Mouse (Mus musculus): ENCODE data around the gene Lonrf2.

Lonrf2 gene

DNA sequence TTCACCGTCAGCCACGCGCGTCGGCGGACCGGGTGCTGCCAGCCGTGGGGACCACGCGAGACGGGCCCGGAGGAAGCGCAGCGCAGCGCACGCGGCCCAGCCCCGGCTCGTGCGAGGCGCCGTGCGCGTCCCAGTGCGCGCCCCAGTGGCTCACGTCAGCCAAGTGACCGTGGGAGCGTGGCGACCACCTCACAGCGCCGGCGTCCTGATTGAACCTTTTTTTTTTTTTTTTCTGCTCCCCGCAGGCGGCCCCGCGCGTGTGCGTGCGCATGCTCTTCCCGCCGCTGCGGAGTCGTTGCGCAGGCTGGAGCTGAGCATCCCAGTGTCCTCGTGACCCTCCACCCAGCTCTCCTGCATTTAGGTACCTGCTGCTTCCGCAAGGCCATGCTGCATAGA, at the start of gene Lonrf2:
Gene Lonrf2, minus strand, starts transcription at position 235 of the 396 bp plus-strand sequence.
- no peak for DNase-seq

DNA sequence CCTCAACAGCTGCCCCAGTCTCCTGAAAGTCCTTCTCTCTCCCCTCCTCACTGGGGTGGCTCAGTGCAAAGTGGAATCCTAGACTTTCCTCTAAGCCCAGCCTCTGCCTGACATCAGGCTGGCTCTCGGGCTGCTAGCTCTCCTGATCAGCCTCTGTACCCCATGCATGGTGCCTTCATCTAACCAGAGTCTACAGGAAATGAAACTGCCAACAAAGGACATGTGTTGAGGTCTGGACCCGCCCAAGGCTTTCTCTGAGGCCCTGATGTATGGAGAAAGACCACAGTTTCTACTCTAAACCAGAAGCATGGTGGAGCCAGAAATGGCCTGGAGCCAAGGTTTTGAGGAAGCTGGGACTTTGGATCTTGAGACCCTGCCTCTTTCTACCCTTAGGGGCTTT, 49.4 kb upstream of the Lonrf2 start:
- no peak for DNase-seq

DNA sequence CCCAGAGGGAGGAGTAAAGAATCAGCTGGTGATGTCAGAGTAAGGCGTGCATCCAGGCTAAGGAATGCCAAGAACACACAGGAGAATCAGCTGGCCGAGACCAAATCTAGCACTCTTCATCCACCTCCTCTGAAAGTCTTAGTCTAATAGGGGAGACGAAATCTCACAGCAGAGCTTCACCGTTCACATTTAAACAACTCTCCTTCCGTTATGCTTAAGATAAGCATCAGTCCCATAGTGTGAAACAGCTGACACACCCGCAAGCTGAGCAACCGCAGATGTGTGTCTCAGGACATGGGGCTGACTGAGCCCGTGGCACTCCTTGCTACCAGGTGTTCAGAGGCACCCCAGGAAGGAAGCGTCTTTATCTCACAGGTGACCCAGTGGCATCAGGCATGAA, 47.3 kb upstream of the Lonrf2 start:
- no peak for DNase-seq

DNA sequence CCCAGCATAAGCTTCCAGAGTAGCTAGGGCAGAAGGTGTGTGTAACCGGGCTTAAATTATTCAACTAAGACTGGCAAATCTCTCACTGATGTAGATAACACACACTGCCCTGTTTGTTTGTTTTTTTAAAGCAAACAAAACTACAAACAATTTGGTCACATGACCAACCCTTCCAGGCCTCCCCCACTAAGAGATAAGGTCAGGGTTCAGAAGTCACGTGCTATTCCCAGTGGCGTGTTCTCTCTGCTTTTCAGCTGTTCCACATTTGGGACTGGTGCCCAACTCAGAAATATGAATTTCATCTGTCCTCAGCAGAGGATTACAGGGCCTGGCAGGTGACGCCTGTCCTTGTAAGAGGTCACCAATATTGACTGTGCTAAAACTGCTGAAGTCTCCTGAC, 46.2 kb upstream of the Lonrf2 start:
- no peak for DNase-seq

DNA sequence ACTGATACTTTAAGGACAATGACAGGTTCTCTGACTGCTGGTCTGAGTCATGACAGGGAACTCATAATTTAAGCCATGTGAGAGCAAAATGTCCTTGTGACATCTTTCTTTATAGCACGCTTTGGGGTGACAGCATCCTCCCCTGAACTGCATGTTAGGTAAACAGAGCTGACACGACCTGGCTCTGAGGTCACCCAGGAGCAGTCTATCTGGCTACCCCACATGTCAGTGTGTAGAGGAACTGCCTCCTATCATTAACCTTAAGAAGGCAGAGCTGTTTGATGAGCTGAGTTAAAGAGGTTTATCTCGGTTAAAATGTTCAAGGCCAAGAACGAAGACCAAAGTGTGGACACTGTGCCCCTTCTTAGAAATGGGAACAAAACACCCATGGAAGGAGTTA, 44.9 kb upstream of the Lonrf2 start:
- no peak for DNase-seq

DNA sequence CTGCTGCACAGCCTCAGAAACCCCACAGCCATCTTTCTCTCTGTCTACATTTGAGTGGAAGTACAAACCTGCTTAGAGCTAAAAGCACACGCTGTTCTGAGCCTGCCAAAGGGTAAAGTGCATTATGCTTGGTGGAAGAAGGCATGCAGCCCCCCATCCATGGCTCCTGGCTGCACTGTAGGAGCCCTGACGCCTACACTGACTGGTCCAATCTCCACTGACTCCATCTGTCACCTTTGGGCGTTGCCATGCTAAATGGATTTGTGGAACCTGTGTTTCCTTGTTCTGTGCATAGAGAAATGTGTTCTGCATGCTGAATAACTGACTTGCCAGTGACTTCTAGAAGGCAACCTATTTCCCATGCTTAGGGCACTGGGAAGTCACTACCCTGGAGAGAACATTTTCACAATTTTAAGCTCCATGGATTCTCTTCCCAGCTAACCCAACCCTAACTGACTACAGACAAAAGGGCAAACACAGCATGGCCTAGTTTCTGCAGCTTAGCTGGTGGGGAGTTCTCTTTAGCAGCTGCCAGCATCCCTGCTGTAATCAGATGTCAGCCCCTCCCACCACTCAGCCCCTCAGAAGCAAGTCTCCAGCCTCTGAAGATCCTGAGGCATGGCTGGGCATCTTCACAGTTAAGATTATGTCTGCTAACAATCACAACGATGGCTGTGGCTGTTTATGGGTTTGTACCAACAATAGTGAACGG, 40.3 kb upstream of the Lonrf2 start:
- DNase-seq = no peak

DNA sequence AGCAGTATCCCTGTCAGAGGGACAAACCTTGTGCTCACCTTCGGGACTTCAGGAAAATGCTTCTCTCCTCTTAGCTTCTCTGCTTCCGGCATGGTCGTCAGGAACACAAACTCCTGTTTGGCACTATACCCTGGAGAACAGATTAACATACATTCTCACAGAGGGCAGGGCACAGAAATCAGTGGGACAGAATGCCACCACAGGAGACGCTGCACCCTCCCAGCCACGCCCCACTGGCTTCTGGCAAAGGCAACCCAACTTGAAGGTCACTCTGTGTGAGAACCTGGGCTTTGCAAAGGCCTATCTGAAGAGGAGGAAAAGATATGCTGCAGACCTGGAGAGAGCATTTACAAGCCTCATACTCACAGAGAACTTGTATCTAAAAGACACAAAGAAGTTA, 37.4 kb upstream of the Lonrf2 start:
- DNase-seq = no peak

DNA sequence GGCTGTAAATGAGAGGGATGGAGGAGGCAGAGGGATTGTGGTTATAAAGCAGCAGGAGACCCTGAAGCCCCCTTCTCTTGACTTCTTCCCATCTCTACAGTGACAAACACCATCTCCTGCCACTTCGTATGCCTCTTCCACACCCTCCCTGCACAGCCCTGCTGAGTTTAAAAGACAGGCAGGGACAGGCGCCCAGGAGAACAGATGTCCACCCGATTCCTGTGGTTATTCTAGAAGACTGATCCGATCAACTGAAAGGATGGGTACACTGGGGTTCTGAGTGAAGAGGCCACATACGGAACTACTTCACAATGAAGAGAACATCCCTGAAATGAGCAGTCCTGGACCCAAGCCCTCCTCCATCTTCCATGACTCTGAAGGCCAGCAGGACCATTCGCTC, 35.3 kb upstream of the Lonrf2 start:
- DNase-seq = no peak

DNA sequence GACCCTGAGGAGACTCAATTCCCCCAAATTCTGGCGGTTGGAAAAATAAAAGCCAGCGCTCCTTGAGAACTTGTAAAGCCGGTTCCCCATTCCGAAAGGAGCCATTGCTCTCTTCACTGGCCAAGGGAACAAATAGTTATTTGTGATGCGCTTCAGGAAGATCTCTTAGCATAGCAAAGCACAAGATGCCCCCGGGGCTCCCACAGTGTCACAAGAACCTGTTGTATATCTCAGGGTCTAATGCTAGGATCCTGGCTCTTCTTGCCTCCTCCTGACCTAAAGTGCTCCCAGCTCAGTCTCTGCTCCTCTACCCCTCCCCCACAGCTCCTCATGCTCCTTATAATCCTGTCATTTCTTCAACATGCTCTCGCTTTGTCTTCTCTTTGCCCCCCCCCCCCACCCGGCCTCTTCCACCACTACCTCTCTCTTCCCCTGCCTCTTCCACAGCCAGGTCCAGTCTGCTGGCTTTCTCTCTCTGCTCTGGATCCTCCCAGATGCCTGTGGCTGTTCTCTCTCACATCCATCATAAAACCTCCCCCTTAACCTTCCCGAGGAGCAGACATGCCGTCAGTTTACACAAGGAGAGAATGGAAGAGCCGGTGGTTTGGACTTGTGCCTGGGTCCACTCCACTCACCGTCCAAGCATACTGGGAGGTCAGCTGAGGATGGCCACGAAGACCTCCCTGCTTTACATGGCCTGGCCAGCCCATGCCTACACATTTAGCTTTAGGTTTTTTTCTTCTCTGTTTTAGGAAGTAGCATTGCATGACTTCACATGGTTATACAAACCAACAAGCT, 33.1 kb upstream of the Lonrf2 start:
- DNase-seq = no peak

DNA sequence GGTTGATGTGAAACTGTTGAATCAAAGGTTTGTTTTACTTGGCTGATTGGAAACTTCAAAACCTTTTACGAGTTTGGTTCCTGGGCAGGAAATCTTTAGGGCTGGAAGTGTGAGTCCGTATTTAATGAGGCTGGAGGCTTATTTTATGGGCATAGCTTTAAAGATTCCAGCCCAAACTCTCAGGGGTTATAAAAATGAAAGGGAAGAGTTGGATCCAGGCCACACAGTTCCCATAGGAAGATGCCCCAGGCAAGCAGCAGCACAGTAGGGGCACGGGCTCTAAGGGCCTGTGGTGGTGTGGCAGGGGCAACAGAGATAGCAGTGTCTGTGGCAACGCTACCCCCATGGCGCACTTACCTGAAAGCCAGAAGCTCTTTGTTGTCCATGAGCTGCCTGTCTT, 29.7 kb upstream of the Lonrf2 start:
- no peak for DNase-seq

DNA sequence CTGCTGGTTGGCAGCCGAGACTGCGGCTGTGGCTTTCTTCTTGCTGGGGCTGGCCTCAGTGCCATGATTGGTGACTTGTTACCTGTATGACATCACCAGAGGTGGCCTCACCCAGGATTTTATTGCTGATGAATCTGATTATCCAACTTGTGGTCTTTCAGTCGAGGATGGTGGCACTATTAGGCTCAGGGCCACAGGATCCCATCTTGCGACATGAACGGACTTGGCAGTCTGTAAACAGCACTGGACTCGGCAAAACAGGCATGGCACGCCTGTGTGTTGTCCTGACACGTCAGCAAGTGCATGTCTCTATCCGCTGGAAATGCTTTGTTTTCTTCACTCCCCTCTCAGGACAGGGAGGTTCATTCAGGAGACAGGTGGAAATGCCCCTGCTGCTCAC, 27.8 kb upstream of the Lonrf2 start:
- DNase-seq = no peak

DNA sequence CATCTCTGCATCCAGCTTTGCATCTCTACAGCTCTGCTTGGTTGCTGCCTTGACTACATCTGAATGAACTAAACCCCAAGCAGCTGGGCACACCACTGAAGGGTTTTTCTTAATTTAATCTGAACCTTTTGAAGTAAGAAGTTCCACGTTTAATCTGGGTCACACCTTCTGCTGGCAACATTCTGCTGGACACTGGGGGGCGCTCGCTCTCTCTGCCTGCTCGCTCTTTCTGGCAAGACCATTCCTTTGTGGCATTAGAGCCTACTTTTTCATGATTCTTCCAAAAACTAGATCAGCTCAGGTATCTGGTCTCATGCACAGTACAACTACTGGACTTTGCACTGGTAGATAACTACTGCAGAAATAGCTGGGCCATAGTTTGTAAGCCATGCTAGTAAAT, 25.7 kb upstream of the Lonrf2 start:
- no peak for DNase-seq

DNA sequence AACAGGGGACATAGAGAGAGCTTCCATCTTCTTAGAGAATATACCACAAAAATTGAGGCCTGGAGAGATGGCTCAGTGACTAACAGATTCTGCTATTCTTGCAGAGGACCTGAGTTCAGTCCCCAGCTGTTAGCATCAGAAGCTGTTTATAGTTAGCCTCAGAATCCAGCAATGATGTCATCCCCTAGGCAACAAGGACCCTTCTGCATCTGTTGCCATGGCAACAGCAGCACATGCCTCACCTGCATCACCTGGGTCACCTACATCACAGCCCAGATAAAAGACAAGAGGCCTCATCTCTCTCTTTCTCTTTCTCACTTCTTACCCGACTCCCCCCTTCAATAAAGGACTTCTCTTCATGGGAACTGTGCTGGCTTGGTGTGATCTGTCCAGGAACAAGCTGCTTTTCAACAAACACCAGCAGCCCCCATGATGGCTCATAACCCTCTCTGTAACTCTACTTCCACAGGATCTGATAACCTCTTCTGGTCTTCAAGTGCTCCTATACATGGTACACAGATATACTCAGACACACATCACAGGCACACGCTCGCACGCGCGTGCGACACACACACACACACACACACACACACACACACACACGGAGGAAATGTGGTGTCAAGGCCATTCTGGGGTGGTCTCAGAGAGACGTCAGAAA, 24.5 kb upstream of the Lonrf2 start:
- no peak for DNase-seq

DNA sequence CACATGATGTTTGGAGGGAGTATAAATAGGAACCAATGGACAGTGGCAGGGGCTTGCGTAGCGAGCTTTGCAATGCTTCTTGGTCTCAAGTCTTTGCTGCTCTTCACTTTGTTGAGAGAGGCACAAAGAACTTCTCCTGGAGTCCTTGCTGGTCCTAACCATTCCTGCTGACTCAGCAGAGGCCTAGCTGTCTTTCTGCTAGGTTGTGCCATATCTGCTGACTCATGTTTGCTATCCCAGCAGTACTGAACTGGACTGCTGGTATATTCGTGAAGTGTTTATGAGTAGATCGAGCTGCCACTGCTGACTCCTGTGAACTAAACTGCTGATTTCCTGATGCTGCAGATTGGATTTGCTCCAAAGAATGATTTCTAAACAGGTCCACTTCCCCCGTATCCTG, 23.7 kb upstream of the Lonrf2 start:
- DNase-seq = no peak

DNA sequence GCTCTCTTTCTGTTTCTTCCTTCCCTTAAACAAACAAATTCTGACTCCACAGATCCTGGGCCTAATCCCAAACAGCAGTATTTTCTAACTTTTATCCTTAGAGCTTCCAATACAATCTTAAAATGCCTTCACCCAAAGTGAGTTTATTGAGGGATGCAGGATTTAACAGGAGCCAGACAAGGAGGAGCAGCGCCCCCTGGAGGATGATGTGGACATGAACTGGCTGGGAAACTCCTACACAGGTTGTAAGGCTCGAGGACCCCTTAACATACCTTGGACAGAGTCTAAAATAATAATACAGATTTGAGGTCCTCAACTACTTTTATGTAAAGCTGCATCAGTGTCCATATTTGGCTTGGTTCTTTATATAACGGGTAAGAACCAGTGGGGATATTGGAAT, 19.7 kb upstream of the Lonrf2 start:
- no peak for DNase-seq

DNA sequence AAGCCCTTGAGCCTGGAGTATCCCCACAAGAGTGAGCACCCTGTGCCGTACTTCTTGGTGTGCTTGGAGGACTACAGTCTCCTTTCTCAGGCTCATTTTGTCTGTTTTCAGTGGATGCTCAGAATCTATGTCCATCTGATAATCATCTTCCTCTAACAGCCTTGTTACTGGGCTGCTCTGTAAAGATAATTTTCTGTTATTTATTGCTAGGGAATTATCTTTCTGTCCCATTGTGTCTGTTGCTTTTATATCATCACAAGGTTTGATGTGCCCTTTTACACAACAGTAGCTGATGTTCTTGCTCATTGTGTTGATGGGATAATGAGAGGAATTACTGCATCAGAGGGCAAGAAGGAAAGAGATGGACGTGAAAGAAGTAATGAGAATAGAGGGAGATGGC, 15.7 kb upstream of the Lonrf2 start:
- no peak for DNase-seq

DNA sequence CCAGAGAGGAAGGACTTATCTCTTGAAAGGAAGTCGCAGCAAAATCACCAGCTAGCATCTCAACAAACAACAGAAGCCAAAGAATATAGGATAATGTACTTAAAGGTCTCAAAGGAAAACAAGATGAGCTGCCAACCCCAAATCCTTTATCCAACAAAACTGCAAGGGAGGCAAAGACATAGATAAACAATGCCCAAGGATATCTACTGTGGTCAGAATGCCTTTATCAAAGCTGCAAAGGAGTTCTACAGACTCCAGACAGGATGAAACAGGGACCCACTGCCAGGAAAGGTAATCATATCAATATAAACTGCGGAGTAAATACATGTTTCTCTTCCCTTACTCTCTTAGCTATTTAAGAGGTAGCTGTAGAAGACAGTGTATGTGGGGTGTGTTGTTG, 14.1 kb upstream of the Lonrf2 start:
- no peak for DNase-seq

DNA sequence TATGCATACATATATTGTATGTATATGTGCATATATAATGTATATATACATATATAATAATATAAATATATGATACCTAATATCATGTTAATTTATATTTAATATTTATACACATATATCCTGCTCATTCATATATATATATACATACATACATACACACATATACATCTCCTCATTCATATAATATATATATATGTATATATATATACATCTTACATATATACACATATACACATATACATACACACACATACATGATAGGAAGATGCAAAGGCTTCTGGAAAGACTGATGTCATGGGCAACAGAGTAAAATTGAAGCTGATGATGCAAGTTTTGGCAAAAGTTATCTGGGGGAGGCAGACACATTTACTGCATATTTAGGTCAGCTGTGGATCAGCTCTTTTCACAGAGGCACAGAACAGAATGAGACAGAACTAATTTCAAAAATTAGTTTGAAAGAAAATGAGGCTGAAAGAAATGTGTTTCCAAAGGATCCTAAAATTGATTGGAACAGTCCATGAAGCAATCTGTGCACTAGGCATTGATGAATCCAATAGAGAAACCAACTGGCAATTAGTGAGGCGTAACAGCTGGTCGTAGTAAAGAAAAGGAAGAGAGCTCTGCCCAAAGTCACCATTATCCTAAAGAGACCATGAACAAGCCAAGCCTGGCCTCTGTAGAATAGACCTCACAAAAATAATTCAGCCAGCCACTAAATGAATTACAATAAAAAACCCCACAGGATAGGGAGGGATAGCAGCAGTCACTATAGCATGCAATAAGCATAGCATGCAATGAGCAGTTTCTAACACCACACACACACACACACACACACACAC, 12.2 kb upstream of the Lonrf2 start:
- DNase-seq = no peak

DNA sequence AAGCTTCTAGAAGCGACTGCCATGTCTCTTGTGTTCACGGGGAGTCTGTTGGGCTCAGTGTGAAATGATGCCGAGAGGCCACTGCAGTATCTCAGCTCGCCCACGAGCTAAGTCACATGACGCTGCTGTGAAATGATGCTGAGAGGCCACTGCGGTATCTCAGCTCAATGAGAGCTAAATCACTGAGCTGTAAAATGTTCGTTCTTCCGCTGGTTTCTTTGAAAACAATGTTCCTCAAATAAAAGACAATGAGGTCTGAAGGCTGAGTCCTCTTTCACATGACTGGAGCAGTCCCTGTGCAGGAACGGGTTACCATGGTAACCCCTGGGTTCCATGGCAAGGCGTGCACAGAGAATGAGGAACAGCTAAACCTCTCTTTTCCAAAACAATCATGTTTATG, 11.5 kb upstream of the Lonrf2 start:
- DNase-seq = no peak

DNA sequence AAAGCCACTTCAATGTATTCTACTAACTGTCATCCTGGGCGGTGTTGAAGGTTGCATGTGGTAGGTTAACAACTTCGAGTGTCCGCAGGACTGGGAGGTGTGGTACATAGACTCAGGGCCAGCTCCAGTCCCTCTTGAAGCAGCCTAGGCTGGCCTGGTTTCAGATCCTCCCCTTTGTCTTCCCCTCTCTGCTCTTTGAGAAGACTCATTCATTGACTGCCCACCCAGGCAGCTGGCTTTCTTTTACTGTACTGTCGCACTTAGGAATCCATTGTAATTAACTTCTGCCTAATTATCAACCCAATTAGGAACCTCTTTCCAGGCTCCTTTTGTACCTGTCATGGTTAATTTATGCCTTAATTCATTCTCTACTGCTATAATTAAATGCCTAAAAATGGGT, 6.8 kb upstream of the Lonrf2 start:
- DNase-seq = no peak

DNA sequence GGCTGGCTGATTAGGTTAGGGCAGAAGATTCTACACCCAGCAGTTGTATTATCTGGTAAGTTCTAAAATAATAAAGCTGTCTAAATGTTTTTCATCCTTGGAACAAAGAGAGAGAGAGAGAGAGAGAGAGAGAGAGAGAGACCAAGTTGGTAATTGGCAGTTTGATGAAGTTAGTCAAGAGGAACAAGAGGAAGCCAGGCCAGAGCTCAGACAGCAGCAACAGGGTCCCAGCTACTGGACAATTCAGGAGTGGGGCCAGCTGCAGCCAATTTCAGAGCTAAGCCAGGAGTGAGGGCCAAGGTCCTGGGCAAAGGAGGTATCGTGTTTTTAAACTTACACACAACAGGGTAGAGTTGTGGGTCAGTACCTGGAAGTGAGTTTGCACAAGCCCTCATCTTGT, 6.3 kb upstream of the Lonrf2 start:
- DNase-seq = no peak

DNA sequence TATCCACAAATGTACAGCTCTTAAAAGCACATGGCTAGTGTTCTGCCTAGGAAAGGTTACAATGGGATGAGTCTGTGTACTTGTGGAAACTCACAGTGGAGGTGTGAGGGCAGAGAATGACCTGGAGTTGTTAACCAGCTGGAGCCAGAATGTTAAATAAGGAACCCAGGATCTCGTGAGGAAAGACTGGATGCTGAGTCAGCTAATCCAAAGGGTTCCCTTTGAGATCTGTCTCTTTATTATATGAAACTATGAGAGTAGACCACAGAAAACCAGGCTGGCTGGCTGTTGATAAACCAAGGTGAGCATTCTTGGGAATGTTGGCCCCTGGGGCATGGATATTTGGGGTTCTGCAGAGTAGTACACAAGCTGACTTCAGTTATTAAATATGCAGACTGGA, 3.4 kb upstream of the Lonrf2 start:
- DNase-seq = no peak
